Mouse (Mus musculus): ENCODE measurements around the gene Papln. TPM values are rescaled to one million over a fixed set of nuclear protein-coding genes. Genes with fewer than 3 reads are reported as not detected.

Gene Papln
- total and polyA plus RNA-seq, 3 experiments: 0.09 to 0.51 TPM; not detected in 1

GRCm38 (mm10) chr12:83736236-83736635 is 27.2 kb upstream of the Papln start:
- in situ Hi-C loops (cut with MboI; ENCODE audit: low pct_ligation_motif_present, low pct_unique_long_range_greater_than_20kb, low sequenced_read_pairs) (no loop called here), dilution Hi-C loops (cut with MboI; ENCODE audit: extremely low pct_ligation_motif_present, extremely low pct_unique_long_range_greater_than_20kb, low sequenced_read_pairs) (no loop called here)
- Histone ChIP-seq H3K36me3 (replicated peaks in 1 of 2; ENCODE audit: control insufficient read depth in 1 of 2, insufficient read depth in 1 of 2, low read length in 1 of 2) (peaks cover 33 to 60% of the 10 kb centered on the region in 2 experiments), H3K9me3 (replicated peaks; ENCODE audit: low read length) (no peaks in the 10 kb centered on the region), H3K4me2 (ENCODE audit: insufficient read depth, low read depth, poor library complexity, severe bottlenecking) (no peak overlapping the region), H3K27me3 (replicated peaks) (no peaks in the 10 kb centered on the region), H3K4me1 (ENCODE audit: control insufficient read depth in 1 of 2, insufficient read depth in 2 of 2) (peaks cover 0 to 16% of the 10 kb centered on the region in 2 experiments; a peak in 1 of 4 replicates), H3K9ac (ENCODE audit: insufficient read depth, low read depth) (no peak overlapping the region), H3K27ac (ENCODE audit: insufficient read depth, low read depth) (no peak overlapping the region), H3K79me2 (replicated peaks; ENCODE audit: control insufficient read depth, extremely low read depth, insufficient read depth, poor library complexity, severe bottlenecking) (no peaks in the 10 kb centered on the region), H3K4me3 (replicated peaks in 1 of 3; ENCODE audit: low read depth in 2 of 3, low read length in 2 of 3, poor library complexity in 1 of 3) (no peak overlapping the region)
- TF ChIP-seq TCF12 (IDR thresholded peaks at IDR 0.05; ENCODE audit: low read depth, low read length) (no peak), UBTF (IDR thresholded peaks at IDR 0.05; ENCODE audit: low read depth, low read length) (no peak), SIN3A (IDR thresholded peaks at IDR 0.05; ENCODE audit: low read length) (no peak), PAX5 (IDR thresholded peaks at IDR 0.05; ENCODE audit: low read length) (no peak), RCOR1 (conservative IDR thresholded peaks at IDR 0.05; ENCODE audit: low read depth, low read length) (no peak), HCFC1 (IDR thresholded peaks at IDR 0.05; ENCODE audit: low read depth, low read length) (no peak), BHLHE40 (IDR thresholded peaks at IDR 0.05; ENCODE audit: low read depth, low read length) (no peak), MAX (IDR thresholded peaks at IDR 0.05; ENCODE audit: low read length) (no peak), MXI1 (IDR thresholded peaks at IDR 0.05; ENCODE audit: low read depth, low read length) (no peak), IRF4 (IDR thresholded peaks at IDR 0.05; ENCODE audit: low read depth, low read length) (no peak), MAZ (IDR thresholded peaks at IDR 0.05; ENCODE audit: low read depth, low read length) (no peak), SMC3 (IDR thresholded peaks at IDR 0.05; ENCODE audit: low read depth, low read length) (no peak), E2F4 (IDR thresholded peaks at IDR 0.05; ENCODE audit: insufficient replicate concordance, low read depth, low read length) (no peak), ZNF384 (IDR thresholded peaks at IDR 0.05; ENCODE audit: low read depth, low read length) (no peak), MYC (IDR thresholded peaks at IDR 0.05; ENCODE audit: low read depth, low read length) (no peak), ETS1 (conservative IDR thresholded peaks at IDR 0.05; ENCODE audit: low read depth, low read length) (no peak), RAD21 (IDR thresholded peaks at IDR 0.05; ENCODE audit: low read depth, low read length) (no peak), MAFK (IDR thresholded peaks at IDR 0.05; ENCODE audit: insufficient replicate concordance, low read length) (no peak)
- no peak for DNase-seq (ENCODE audit: extremely low read depth)

GRCm38 (mm10) chr12:83738651-83739050 is 24.8 kb upstream of the Papln start:
- Histone ChIP-seq H3K79me2 (replicated peaks; ENCODE audit: control insufficient read depth, extremely low read depth, insufficient read depth, poor library complexity, severe bottlenecking) (no peaks in the 10 kb centered on the region), H3K36me3 (replicated peaks in 1 of 2; ENCODE audit: control insufficient read depth in 1 of 2, insufficient read depth in 1 of 2, low read length in 1 of 2) (peaks cover 14 to 37% of the 10 kb centered on the region in 2 experiments), H3K9me3 (replicated peaks; ENCODE audit: low read length) (no peaks in the 10 kb centered on the region), H3K27me3 (replicated peaks) (no peaks in the 10 kb centered on the region), H3K4me3 (replicated peaks in 1 of 3; ENCODE audit: low read depth in 2 of 3, low read length in 2 of 3, poor library complexity in 1 of 3) (no peak overlapping the region), H3K4me2 (ENCODE audit: insufficient read depth, low read depth, poor library complexity, severe bottlenecking) (no peak overlapping the region), H3K9ac (ENCODE audit: insufficient read depth, low read depth) (no peak overlapping the region), H3K27ac (ENCODE audit: insufficient read depth, low read depth) (no peak overlapping the region), H3K4me1 (ENCODE audit: control insufficient read depth in 1 of 2, insufficient read depth in 2 of 2) (peaks cover 0 to 22% of the 10 kb centered on the region in 2 experiments; a peak in 1 of 4 replicates)
- peak; percentile 55 for DNase-seq (ENCODE audit: extremely low read depth)
- TF ChIP-seq E2F4 (IDR thresholded peaks at IDR 0.05; ENCODE audit: insufficient replicate concordance, low read depth, low read length): no peak
- TF ChIP-seq ZKSCAN1 (IDR thresholded peaks at IDR 0.05; ENCODE audit: borderline replicate concordance, low read depth, low read length): no peak
- peak; percentile 35; the same call in 1 of the 2 replicates for TF ChIP-seq MYC (IDR thresholded peaks at IDR 0.05; ENCODE audit: low read depth, low read length)
- TF ChIP-seq BHLHE40 (IDR thresholded peaks at IDR 0.05; ENCODE audit: low read depth, low read length): peak; percentile 42
- TF ChIP-seq ZNF384 (IDR thresholded peaks at IDR 0.05; ENCODE audit: low read depth, low read length): peak; percentile 85
- peak; percentile 49; the same call in 1 of the 2 replicates for TF ChIP-seq MEF2A (IDR thresholded peaks at IDR 0.05; ENCODE audit: borderline replicate concordance, low read depth, low read length)
- in situ Hi-C loops (cut with MboI; ENCODE audit: low pct_ligation_motif_present, low pct_unique_long_range_greater_than_20kb, low sequenced_read_pairs) (no loop called here), dilution Hi-C loops (cut with MboI; ENCODE audit: extremely low pct_ligation_motif_present, extremely low pct_unique_long_range_greater_than_20kb, low sequenced_read_pairs) (no loop called here)

Data from CH12.LX (cell line).